Mouse (Mus musculus): ENCODE data around the gene Fcgbp. TPM values are rescaled to one million over a fixed set of nuclear protein-coding genes. Genes with fewer than 3 reads are reported as not detected.
"Not testable (repeated sequence)": the region's sequence is repeated elsewhere in the genome, so short reads cannot be mapped to it uniquely, and the experiment has no call there.

Gene Fcgbp
- polyA plus RNA-seq, 1 experiment, result not detected

- TF ChIP-seq CTCF (IDR thresholded peaks at IDR 0.05; ENCODE audit: control insufficient read depth, insufficient read depth, low read length), result no peak
- no peak for TF ChIP-seq POLR2A (IDR thresholded peaks at IDR 0.05; ENCODE audit: borderline replicate concordance, control insufficient read depth, low read depth, low read length)
- WGBS, result 57% methylated on average over 3 of the region's 3 CpGs
- no peak overlapping the region for H3K4me3 ChIP-seq (replicated peaks; ENCODE audit: control insufficient read depth, low read depth, low read length)
- H3K4me1 ChIP-seq (ENCODE audit: control insufficient read depth, insufficient read depth, low read length), result no peaks in the 10 kb centered on the region; the same call in 1 of the 2 replicates
- H3K27ac ChIP-seq (ENCODE audit: control insufficient read depth, insufficient read depth, low read depth, low read length, poor library complexity), result no peak overlapping the region
Measured at GRCm38 (mm10) chr7:28069546-28070172, 1.4 kb upstream of the Fcgbp start.

- Histone ChIP-seq H3K4me1 (ENCODE audit: control insufficient read depth, insufficient read depth, low read length) (no peaks in the 10 kb centered on the region), H3K4me3 (replicated peaks; ENCODE audit: control insufficient read depth, low read depth, low read length) (no peak overlapping the region), H3K27ac (ENCODE audit: control insufficient read depth, insufficient read depth, low read depth, low read length, poor library complexity) (no peak overlapping the region)
- WGBS, result 76% methylated on average over 7 of the region's 7 CpGs
- TF ChIP-seq CTCF (IDR thresholded peaks at IDR 0.05; ENCODE audit: control insufficient read depth, insufficient read depth, low read length) (no peak), POLR2A (IDR thresholded peaks at IDR 0.05; ENCODE audit: borderline replicate concordance, control insufficient read depth, low read depth, low read length) (no peak)
Measured at GRCm38 (mm10) chr7:28084215-28084614, 13.2 kb downstream of the Fcgbp start.

GRCm38 (mm10) chr7:28086236-28086635 lies 15.2 kb downstream of the Fcgbp start:
- Histone ChIP-seq H3K4me1 (ENCODE audit: control insufficient read depth, insufficient read depth, low read length) (no peaks in the 10 kb centered on the region), H3K27ac (ENCODE audit: control insufficient read depth, insufficient read depth, low read depth, low read length, poor library complexity) (no peak overlapping the region), H3K4me3 (replicated peaks; ENCODE audit: control insufficient read depth, low read depth, low read length) (no peak overlapping the region)
- no peak for TF ChIP-seq CTCF (IDR thresholded peaks at IDR 0.05; ENCODE audit: control insufficient read depth, insufficient read depth, low read length)
- no peak for TF ChIP-seq POLR2A (IDR thresholded peaks at IDR 0.05; ENCODE audit: borderline replicate concordance, control insufficient read depth, low read depth, low read length)
- WGBS, result 77% methylated on average over 16 of the region's 16 CpGs

GRCm38 (mm10) chr7:28093541-28093940 lies 22.5 kb downstream of the Fcgbp start:
- H3K4me1 ChIP-seq (ENCODE audit: control insufficient read depth, insufficient read depth, low read length), result no peaks in the 10 kb centered on the region
- 46% methylated on average over 11 of the region's 11 CpGs for WGBS
- no peak overlapping the region for H3K27ac ChIP-seq (ENCODE audit: control insufficient read depth, insufficient read depth, low read depth, low read length, poor library complexity)
- no peak overlapping the region for H3K4me3 ChIP-seq (replicated peaks; ENCODE audit: control insufficient read depth, low read depth, low read length)
- TF ChIP-seq POLR2A (IDR thresholded peaks at IDR 0.05; ENCODE audit: borderline replicate concordance, control insufficient read depth, low read depth, low read length) (no peak), CTCF (IDR thresholded peaks at IDR 0.05; ENCODE audit: control insufficient read depth, insufficient read depth, low read length) (no peak)

GRCm38 (mm10) chr7:28099101-28099500 lies 28.1 kb downstream of the Fcgbp start:
- no peak for TF ChIP-seq CTCF (IDR thresholded peaks at IDR 0.05; ENCODE audit: control insufficient read depth, insufficient read depth, low read length)
- no peak for TF ChIP-seq POLR2A (IDR thresholded peaks at IDR 0.05; ENCODE audit: borderline replicate concordance, control insufficient read depth, low read depth, low read length)
- WGBS, result 86% methylated on average over 16 of the region's 16 CpGs
- H3K4me1 ChIP-seq (ENCODE audit: control insufficient read depth, insufficient read depth, low read length), result no peaks in the 10 kb centered on the region
- no peak overlapping the region for H3K27ac ChIP-seq (ENCODE audit: control insufficient read depth, insufficient read depth, low read depth, low read length, poor library complexity)
- no peak overlapping the region for H3K4me3 ChIP-seq (replicated peaks; ENCODE audit: control insufficient read depth, low read depth, low read length)

- 56% methylated on average over 17 of the region's 17 CpGs for WGBS
- TF ChIP-seq POLR2A (IDR thresholded peaks at IDR 0.05; ENCODE audit: borderline replicate concordance, control insufficient read depth, low read depth, low read length) (no peak), CTCF (IDR thresholded peaks at IDR 0.05; ENCODE audit: control insufficient read depth, insufficient read depth, low read length) (no peak)
- Histone ChIP-seq H3K27ac (ENCODE audit: control insufficient read depth, insufficient read depth, low read depth, low read length, poor library complexity) (no peak overlapping the region), H3K4me1 (ENCODE audit: control insufficient read depth, insufficient read depth, low read length) (no peaks in the 10 kb centered on the region), H3K4me3 (replicated peaks; ENCODE audit: control insufficient read depth, low read depth, low read length) (no peak overlapping the region)
Measured at GRCm38 (mm10) chr7:28100596-28101590, 29.9 kb downstream of the Fcgbp start.

- not testable (repeated sequence) for H3K4me3 ChIP-seq (replicated peaks; ENCODE audit: control insufficient read depth, low read depth, low read length); H3K27ac ChIP-seq (ENCODE audit: control insufficient read depth, insufficient read depth, low read depth, low read length, poor library complexity); H3K4me1 ChIP-seq (ENCODE audit: control insufficient read depth, insufficient read depth, low read length)
- 42% methylated on average over 5 of the region's 5 CpGs for WGBS
Measured at GRCm38 (mm10) chr7:28102936-28103335, 31.9 kb downstream of the Fcgbp start.

GRCm38 (mm10) chr7:28104670-28105069 lies 33.6 kb downstream of the Fcgbp start:
- H3K4me3 ChIP-seq (replicated peaks; ENCODE audit: control insufficient read depth, low read depth, low read length), result no peak overlapping the region

More at GRCm38 (mm10) chr7:28104670-28105069, 33.6 kb downstream of the Fcgbp start:
- Histone ChIP-seq H3K4me1 (ENCODE audit: control insufficient read depth, insufficient read depth, low read length) (no peaks in the 10 kb centered on the region), H3K27ac (ENCODE audit: control insufficient read depth, insufficient read depth, low read depth, low read length, poor library complexity) (no peak overlapping the region)
- TF ChIP-seq CTCF (IDR thresholded peaks at IDR 0.05; ENCODE audit: control insufficient read depth, insufficient read depth, low read length), result no peak
- TF ChIP-seq POLR2A (IDR thresholded peaks at IDR 0.05; ENCODE audit: borderline replicate concordance, control insufficient read depth, low read depth, low read length), result no peak
- WGBS, result 7% methylated on average over 23 of the region's 23 CpGs
